Comparison of ENCODE assay signal across 7 mouse cellular contexts in the genomic region with DNA sequence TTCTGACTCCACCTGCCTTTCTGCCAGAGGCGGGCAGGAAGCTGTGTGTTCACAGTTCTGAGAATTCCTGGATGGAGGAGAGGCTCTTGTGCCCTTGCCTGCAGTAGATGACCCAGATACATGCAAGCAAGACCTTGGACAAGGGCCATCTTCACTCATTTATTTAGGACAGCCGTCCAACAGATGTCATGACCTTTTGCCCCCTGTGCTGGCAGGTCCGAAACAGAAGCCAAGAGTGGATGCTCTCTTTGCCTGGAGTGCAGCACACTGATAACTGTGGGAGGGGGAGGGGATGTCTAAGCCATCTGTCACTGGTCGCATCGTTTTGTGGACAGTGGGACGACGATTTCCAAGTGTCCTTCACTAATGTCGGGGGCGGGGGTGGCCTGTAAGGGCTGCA. TPM values are rescaled to one million over a fixed set of nuclear protein-coding genes. Genes with fewer than 3 reads are reported as not detected.
DNase-seq lines count a peak whose midpoint lies in the region.

No protein-coding gene starts in this region.

- DNase-seq in left cerebral cortex, postnatal 4 days, result peak; percentile 52
- no peak for DNase-seq in left cerebral cortex, postnatal 25 days (ENCODE audit: low spot score in 2 of 2)
- DNase-seq in adrenal gland, adult 8-10 months, result peak; percentile 74
- peak; percentile 78 to 82 for DNase-seq in cerebellum, postnatal 14 days
- peak; percentile 68 for DNase-seq in lung, postnatal 36 days
- no peak for DNase-seq in thymus, postnatal 25 days
- DNase-seq in right cerebral cortex, postnatal 4 days, result no peak

- intact Hi-C loops in left cerebral cortex, postnatal 4 days (cut with DNase I), result no loop called here
- intact Hi-C loops in left cerebral cortex, postnatal 25 days (cut with DNase I), result no loop called here

RNA-seq across cellular contexts. Expression of a gene that starts 19.9 kb away (rescaled TPM):
- 10 to 100 TPM; 58.3 to 59.1 TPM for total RNA-seq in left cerebral cortex, postnatal 4 days (2021)
- total RNA-seq in left cerebral cortex, postnatal 25 days (2021), result 10 to 100 TPM; 38.1 to 47.0 TPM
- 10 to 100 TPM; 32.8 to 59.9 (median 45.6) TPM for total RNA-seq in adrenal gland, adult 8-10 months (2022)

RNA-seq across cellular contexts. Expression of a gene that starts 20.8 kb away (rescaled TPM):
- total RNA-seq in left cerebral cortex, postnatal 4 days (2021), result 10 to 100 TPM; 42.5 to 42.9 TPM
- 10 to 100 TPM; 30.6 to 34.9 TPM for total RNA-seq in left cerebral cortex, postnatal 25 days (2021)
- total RNA-seq in adrenal gland, adult 8-10 months (2022), result 10 to 100 TPM; 66.7 to 96.6 (median 86.8) TPM

RNA-seq across cellular contexts. Expression of a gene that starts 28.0 kb away (rescaled TPM):
- total RNA-seq in left cerebral cortex, postnatal 4 days (2021), result 100 to 1,000 TPM; 166 to 169 TPM
- total RNA-seq in left cerebral cortex, postnatal 25 days (2021), result 100 to 1,000 TPM; 162 to 177 TPM
- 10 to 100 TPM; 37.3 to 58.7 (median 43.6) TPM for total RNA-seq in adrenal gland, adult 8-10 months (2022)

RNA-seq across cellular contexts. Expression of a gene that starts 58.2 kb away (rescaled TPM):
- not detected for total RNA-seq in left cerebral cortex, postnatal 4 days (2021)
- not detected for total RNA-seq in left cerebral cortex, postnatal 25 days (2021)
- total RNA-seq in adrenal gland, adult 8-10 months (2022), result not detected

Comparison
In these comparisons a context has a peak if more than half of its experiments do, and no peak if none do; other contexts are left out.
1. DNase-seq: peak in left cerebral cortex, postnatal 4 days (single experiment), adrenal gland, adult 8-10 months (single experiment), cerebellum, postnatal 14 days (2 of 2) and lung, postnatal 36 days (single experiment); none in left cerebral cortex, postnatal 25 days (0 of 2), thymus, postnatal 25 days (single experiment) and right cerebral cortex, postnatal 4 days (single experiment).